Mouse (Mus musculus): Measurements from ENCODE around the gene Rhbdl2. TPM values are rescaled to one million over a fixed set of nuclear protein-coding genes. Genes with fewer than 3 reads are reported as not detected.

The Rhbdl2 gene
- polyA plus RNA-seq, 1 experiment from 2014 or later, result 5.7 TPM

GRCm38 (mm10) chr4:123768234-123768633 lies 19.4 kb upstream of the Rhbdl2 start:
- ATAC-seq (replicated peaks; ENCODE audit: low FRiP score), result no peak
- no peaks in the 10 kb centered on the region for H3K27me3 ChIP-seq
- 76% methylated on average over 4 of the region's 4 CpGs for WGBS

GRCm38 (mm10) chr4:123792666-123793065 lies 5.0 kb downstream of the Rhbdl2 start:
- Histone ChIP-seq H3K36me3 (no peaks in the 10 kb centered on the region), H3K9ac (no peak overlapping the region), H3K4me1 (peaks cover 13% of the 10 kb centered on the region), H3K4me3 (replicated peaks) (no peak overlapping the region), H3K27ac (no peak overlapping the region), H3K27me3 (no peaks in the 10 kb centered on the region), H3K9me3 (replicated peaks) (no peaks in the 10 kb centered on the region), H3K4me2 (no peak overlapping the region)
- no peak for ATAC-seq (replicated peaks; ENCODE audit: low FRiP score)
- 82% methylated on average over 2 of the region's 2 CpGs for WGBS

More at GRCm38 (mm10) chr4:123768234-123768633, 19.4 kb upstream of the Rhbdl2 start:
- no peak overlapping the region for H3K4me2 ChIP-seq
- no peak overlapping the region for H3K27ac ChIP-seq
- no peaks in the 10 kb centered on the region for H3K9me3 ChIP-seq (replicated peaks)
- no peaks in the 10 kb centered on the region for H3K4me1 ChIP-seq
- no peak overlapping the region for H3K9ac ChIP-seq
- no peaks in the 10 kb centered on the region for H3K36me3 ChIP-seq
- H3K4me3 ChIP-seq (replicated peaks), result no peak overlapping the region

- Histone ChIP-seq H3K36me3 (no peaks in the 10 kb centered on the region), H3K4me3 (replicated peaks) (no peak overlapping the region), H3K4me1 (peaks cover 11% of the 10 kb centered on the region), H3K9ac (no peak overlapping the region), H3K27me3 (no peaks in the 10 kb centered on the region), H3K4me2 (no peak overlapping the region), H3K9me3 (replicated peaks) (no peaks in the 10 kb centered on the region), H3K27ac (no peak overlapping the region)
- 94% methylated on average over 6 of the region's 6 CpGs for WGBS
- ATAC-seq (replicated peaks; ENCODE audit: low FRiP score), result no peak
Observed at GRCm38 (mm10) chr4:123793136-123793535, 5.5 kb downstream of the Rhbdl2 start.

- Histone ChIP-seq H3K4me3 (replicated peaks) (no peak overlapping the region), H3K4me1 (0 out of 2 replicates have a peak, but pooled peaks cover 2% of the 10 kb centered on the region), H3K9ac (no peak overlapping the region), H3K27me3 (no peaks in the 10 kb centered on the region), H3K9me3 (replicated peaks) (no peaks in the 10 kb centered on the region), H3K36me3 (no peaks in the 10 kb centered on the region), H3K4me2 (no peak overlapping the region), H3K27ac (no peak overlapping the region)
- 47% methylated on average over 2 of the region's 2 CpGs for WGBS
- no peak for ATAC-seq (replicated peaks; ENCODE audit: low FRiP score)
Observed at GRCm38 (mm10) chr4:123795057-123795456, 7.4 kb downstream of the Rhbdl2 start.

- WGBS, result 73% methylated on average over 3 of the region's 3 CpGs
- H3K27me3 ChIP-seq, result no peaks in the 10 kb centered on the region
- 0 out of 2 replicates have a peak, but pooled peaks cover 2% of the 10 kb centered on the region for H3K4me1 ChIP-seq
- H3K9ac ChIP-seq, result no peak overlapping the region
- no peaks in the 10 kb centered on the region for H3K36me3 ChIP-seq
- no peak overlapping the region for H3K27ac ChIP-seq
- no peaks in the 10 kb centered on the region for H3K9me3 ChIP-seq (replicated peaks)
- no peak for ATAC-seq (replicated peaks; ENCODE audit: low FRiP score)
- H3K4me2 ChIP-seq, result no peak overlapping the region
- H3K4me3 ChIP-seq (replicated peaks), result no peak overlapping the region
Observed at GRCm38 (mm10) chr4:123797403-123797802, 9.7 kb downstream of the Rhbdl2 start.

- 40% methylated on average over 7 of the region's 7 CpGs for WGBS
Observed at GRCm38 (mm10) chr4:123797856-123798255, 10.2 kb downstream of the Rhbdl2 start.

GRCm38 (mm10) chr4:123803642-123804041 lies 16.0 kb downstream of the Rhbdl2 start:
- no peaks in the 10 kb centered on the region for H3K4me1 ChIP-seq
- H3K36me3 ChIP-seq, result no peaks in the 10 kb centered on the region
- no peak overlapping the region for H3K4me3 ChIP-seq (replicated peaks)
- no peak for ATAC-seq (replicated peaks; ENCODE audit: low FRiP score)
- H3K27me3 ChIP-seq, result no peaks in the 10 kb centered on the region
- H3K9me3 ChIP-seq (replicated peaks), result no peaks in the 10 kb centered on the region
- no peak overlapping the region for H3K9ac ChIP-seq
- H3K4me2 ChIP-seq, result no peak overlapping the region
- 40% methylated on average over 6 of the region's 6 CpGs for WGBS
- no peak overlapping the region for H3K27ac ChIP-seq

More at GRCm38 (mm10) chr4:123797856-123798255, 10.2 kb downstream of the Rhbdl2 start:
- Histone ChIP-seq H3K9ac (no peak overlapping the region), H3K27ac (no peak overlapping the region), H3K9me3 (replicated peaks) (no peaks in the 10 kb centered on the region), H3K4me2 (no peak overlapping the region), H3K36me3 (no peaks in the 10 kb centered on the region), H3K27me3 (no peaks in the 10 kb centered on the region), H3K4me1 (0 out of 2 replicates have a peak, but pooled peaks cover 2% of the 10 kb centered on the region), H3K4me3 (replicated peaks) (no peak overlapping the region)
- 0 out of 2 replicates have a peak, but pooled peaks have one; percentile 33 for ATAC-seq (replicated peaks; ENCODE audit: low FRiP score)

- H3K4me1 ChIP-seq, result no peaks in the 10 kb centered on the region
- peak; percentile 85 for ATAC-seq (replicated peaks; ENCODE audit: low FRiP score)
- H3K4me2 ChIP-seq, result no peak overlapping the region
- H3K4me3 ChIP-seq (replicated peaks), result no peak overlapping the region
- 52% methylated on average over 11 of the region's 11 CpGs for WGBS
- no peaks in the 10 kb centered on the region for H3K9me3 ChIP-seq (replicated peaks)
- H3K9ac ChIP-seq, result no peak overlapping the region
- H3K27me3 ChIP-seq, result no peaks in the 10 kb centered on the region
- H3K27ac ChIP-seq, result no peak overlapping the region
- no peaks in the 10 kb centered on the region for H3K36me3 ChIP-seq
Observed at GRCm38 (mm10) chr4:123808304-123808703, 20.6 kb downstream of the Rhbdl2 start.

- Histone ChIP-seq H3K27ac (no peak overlapping the region), H3K4me3 (replicated peaks) (no peak overlapping the region), H3K4me1 (peaks cover 9% of the 10 kb centered on the region), H3K4me2 (no peak overlapping the region), H3K27me3 (no peaks in the 10 kb centered on the region), H3K9me3 (replicated peaks) (no peaks in the 10 kb centered on the region), H3K36me3 (no peaks in the 10 kb centered on the region), H3K9ac (no peak overlapping the region)
- ATAC-seq (replicated peaks; ENCODE audit: low FRiP score), result no peak
- 84% methylated on average over 12 of the region's 12 CpGs for WGBS
Observed at GRCm38 (mm10) chr4:123810475-123811295, 23.0 kb downstream of the Rhbdl2 start.

- H3K9me3 ChIP-seq (replicated peaks), result no peaks in the 10 kb centered on the region
- H3K27me3 ChIP-seq, result no peaks in the 10 kb centered on the region
- ATAC-seq (replicated peaks; ENCODE audit: low FRiP score), result no peak
- WGBS, result 79% methylated on average over 3 of the region's 3 CpGs
- no peaks in the 10 kb centered on the region for H3K36me3 ChIP-seq
- no peak overlapping the region for H3K4me3 ChIP-seq (replicated peaks)
- H3K4me2 ChIP-seq, result no peak overlapping the region
- H3K9ac ChIP-seq, result no peak overlapping the region
- H3K27ac ChIP-seq, result no peak overlapping the region
- H3K4me1 ChIP-seq, result peaks cover 9% of the 10 kb centered on the region
Observed at GRCm38 (mm10) chr4:123812525-123812924, 24.9 kb downstream of the Rhbdl2 start.

- H3K9me3 ChIP-seq (replicated peaks), result no peaks in the 10 kb centered on the region
- 0 out of 2 replicates have a peak overlapping the region, but pooled peaks have one; percentile 2 for H3K4me2 ChIP-seq
- H3K36me3 ChIP-seq, result no peaks in the 10 kb centered on the region
- H3K27ac ChIP-seq, result peak overlapping the region; percentile 14
- 30% methylated on average over 7 of the region's 7 CpGs for WGBS
- no peak overlapping the region for H3K4me3 ChIP-seq (replicated peaks)
- ATAC-seq (replicated peaks; ENCODE audit: low FRiP score), result peak; percentile 89
- H3K27me3 ChIP-seq, result no peaks in the 10 kb centered on the region
- peaks cover 9% of the 10 kb centered on the region for H3K4me1 ChIP-seq
- no peak overlapping the region for H3K9ac ChIP-seq
Observed at GRCm38 (mm10) chr4:123814030-123814501, 26.4 kb downstream of the Rhbdl2 start.

- Histone ChIP-seq H3K4me3 (replicated peaks) (no peak overlapping the region), H3K27me3 (no peaks in the 10 kb centered on the region), H3K27ac (no peak overlapping the region), H3K9ac (no peak overlapping the region), H3K4me1 (peaks cover 8% of the 10 kb centered on the region), H3K9me3 (replicated peaks) (no peaks in the 10 kb centered on the region), H3K4me2 (no peak overlapping the region), H3K36me3 (no peaks in the 10 kb centered on the region)
- ATAC-seq (replicated peaks; ENCODE audit: low FRiP score), result no peak
- 50% methylated on average over 4 of the region's 4 CpGs for WGBS
Observed at GRCm38 (mm10) chr4:123819093-123819610, 31.5 kb downstream of the Rhbdl2 start.

All from kidney, embryonic 15.5 days (tissue).